Comparison of ENCODE assay signal across 21 mouse cellular contexts in the genomic region with DNA sequence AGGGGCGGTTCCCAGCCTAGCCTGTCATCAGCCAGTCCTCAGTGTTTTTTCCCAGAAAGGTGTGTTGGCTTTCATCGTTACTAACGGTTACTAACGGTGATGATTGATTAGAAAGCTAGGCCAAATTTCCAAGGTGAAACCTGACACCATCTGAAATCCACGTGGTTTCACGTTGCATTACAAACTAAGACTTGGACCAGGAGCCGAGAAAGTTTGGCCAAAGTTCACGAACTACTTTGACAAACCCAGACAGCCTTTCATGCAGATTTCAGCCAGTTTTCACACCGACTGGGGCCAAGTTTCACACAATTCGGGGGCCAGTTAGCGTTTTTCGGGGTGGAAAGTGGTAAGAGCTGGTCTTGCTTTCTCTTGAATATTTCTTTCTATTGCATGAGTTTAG.
DNase-seq lines count a peak whose midpoint lies in the region; TF ChIP-seq lines count a peak whose summit lies in the region.
"Had no signal": no experiment of that assay in that cellular context is flagged by ENCODE, and none has a peak within 500 bp of the region (broad histone marks: within the 10 kb centered on the region; RNA-seq: fewer than 3 reads in every experiment).

No protein-coding gene starts in this region.

- no peak for TF ChIP-seq CTCF in kidney, adult 2 months (conservative IDR thresholded peaks at IDR 0.05; ENCODE audit: insufficient read depth, insufficient read length, low read depth, low read length)
- TF ChIP-seq CTCF in testis, adult 2 months (IDR thresholded peaks at IDR 0.05; ENCODE audit: control insufficient read depth, insufficient read depth, insufficient replicate concordance, low read depth, low read length) = no peak

- DNase-seq in adrenal gland, adult 2 months = peak; percentile 11
- no peak for DNase-seq in adrenal gland, adult (ENCODE audit: inconsistent age in 2 of 2, low spot score in 1 of 2)
- peak; percentile 19 for DNase-seq in kidney, adult 2 months
- DNase-seq in kidney, postnatal 10 days = no peak
- DNase-seq in testis, postnatal 10 days (ENCODE audit: low spot score) = no peak
- DNase-seq in c-Kit-positive CD71-positive TER-119-positive erythroid progenitor cells, embryonic 14.5 days (ENCODE audit: low spot score) = no peak
- no peak for DNase-seq in spleen, postnatal 10 days (ENCODE audit: low spot score in 2 of 2)
- DNase-seq: cerebellum, postnatal 10 days; gastrocnemius, postnatal 14 days; kidney, adult 8-10 months; lung, adult 18-20 months; midbrain, embryonic 14.5 days; retina, postnatal 1 day; right cerebral cortex, postnatal 4 days; thymus, adult 18-20 months had no signal

- no peaks in the 10 kb centered on the region for H3K36me3 ChIP-seq in kidney, adult 2 months (ENCODE audit: control insufficient read depth, insufficient read depth, low read length)
- no peaks in the 10 kb centered on the region for H3K36me3 ChIP-seq in testis, adult 2 months (ENCODE audit: control insufficient read depth, insufficient read depth, low read length)
- H3K36me3 ChIP-seq: embryonic facial prominence, embryonic 13.5 days; G1E; heart, embryonic 10.5 days; limb, embryonic 12.5 days had no signal

- no peaks in the 10 kb centered on the region; the same call in 1 of the 2 replicates for H3K27me3 ChIP-seq in kidney, adult 2 months (replicated peaks; ENCODE audit: control insufficient read depth, insufficient read depth, low read length)
- H3K27me3 ChIP-seq in testis, adult 2 months (ENCODE audit: control insufficient read depth, insufficient read depth, low read length) = no peaks in the 10 kb centered on the region
- H3K27me3 ChIP-seq: embryonic facial prominence, embryonic 13.5 days; limb, embryonic 12.5 days had no signal

- H3K4me3 ChIP-seq in kidney, adult 2 months (ENCODE audit: insufficient read depth, low read depth, low read length) = no peak overlapping the region
- peak overlapping the region; percentile 12 for H3K4me3 ChIP-seq in testis, adult 2 months (ENCODE audit: control insufficient read depth, low read depth, low read length)
- H3K4me3 ChIP-seq: embryonic facial prominence, embryonic 13.5 days; heart, embryonic 10.5 days; left cerebral cortex, adult 2 months; limb, embryonic 12.5 days had no signal

- H3K27ac ChIP-seq in kidney, adult 2 months (ENCODE audit: insufficient read depth, low read depth, low read length) = no peak overlapping the region
- H3K27ac ChIP-seq in testis, adult 2 months (ENCODE audit: control insufficient read depth, insufficient read depth, low read depth, low read length) = no peak overlapping the region
- H3K27ac ChIP-seq: heart, embryonic 10.5 days; left cerebral cortex, adult 2 months; limb, embryonic 12.5 days had no signal

- no peaks in the 10 kb centered on the region for H3K4me1 ChIP-seq in kidney, adult 2 months (ENCODE audit: control insufficient read depth, insufficient read depth, low read length)
- H3K4me1 ChIP-seq in testis, adult 2 months (ENCODE audit: control insufficient read depth, insufficient read depth, low read length) = peaks cover 9% of the 10 kb centered on the region
- H3K4me1 ChIP-seq: heart, embryonic 10.5 days had no signal

- no peak for TF ChIP-seq POLR2A in kidney, adult 2 months (IDR thresholded peaks at IDR 0.05; ENCODE audit: low read depth, low read length)
- TF ChIP-seq POLR2A in testis, adult 2 months (IDR thresholded peaks at IDR 0.05; ENCODE audit: control insufficient read depth, low read depth, low read length) = no peak

- WGBS in kidney, adult 2 months = 44% methylated on average over 12 of the region's 12 CpGs

Comparison
In these comparisons a context has a peak if more than half of its experiments do, and no peak if none do; other contexts are left out.
1. DNase-seq: peak in adrenal gland, adult 2 months (single experiment) and kidney, adult 2 months (single experiment); none in adrenal gland, adult (0 of 2), kidney, postnatal 10 days (single experiment), testis, postnatal 10 days (single experiment), c-Kit-positive CD71-positive TER-119-positive erythroid progenitor cells, embryonic 14.5 days (single experiment) and spleen, postnatal 10 days (0 of 2).